Mouse (Mus musculus) testis, adult 2 months (tissue): Measurements from ENCODE around the gene Ccnyl1. TPM values are rescaled to one million over a fixed set of nuclear protein-coding genes. Genes with fewer than 3 reads are reported as not detected.

Experiments
- H3K27ac ChIP-seq: fragments of 200-500 bp; 2 replicates; pipeline ENCODE4 v1.5.1; 2012; ENCODE audit warnings: low read depth, low read length; ENCODE audit not compliant: control insufficient read depth, insufficient read depth
- H3K27me3 ChIP-seq: fragments of 200-500 bp; 2 replicates; pipeline ENCODE4 v1.6.1; 2012; ENCODE audit warnings: mild to moderate bottlenecking, low read length, moderate library complexity; ENCODE audit not compliant: control insufficient read depth, insufficient read depth
- H3K36me3 ChIP-seq: fragments of 200-500 bp; 2 replicates; pipeline ENCODE4 v1.6.1; 2012; ENCODE audit warnings: mild to moderate bottlenecking, low read length; ENCODE audit not compliant: control insufficient read depth, insufficient read depth
- H3K4me1 ChIP-seq: fragments of 200-500 bp; 2 replicates; pipeline ENCODE4 v1.6.1; 2012; ENCODE audit warnings: low read length; ENCODE audit not compliant: control insufficient read depth, insufficient read depth
- H3K4me3 ChIP-seq: fragments of 200-500 bp; 2 replicates; pipeline ENCODE4 v1.5.1; 2012; ENCODE audit warnings: low read depth, mild to moderate bottlenecking, low read length, moderate library complexity, mixed read lengths; ENCODE audit not compliant: control insufficient read depth
- CTCF ChIP-seq: fragments of 200-500 bp; IDR thresholded peaks from 2 replicates; pipeline ENCODE4 v1.5.1; 2012; ENCODE audit warnings: low read depth, mild to moderate bottlenecking, inconsistent platforms, low read length, moderate library complexity; ENCODE audit not compliant: control insufficient read depth, insufficient read depth, insufficient replicate concordance
- POLR2A ChIP-seq: fragments of 200-500 bp; IDR thresholded peaks from 2 replicates; pipeline ENCODE4 v1.6.1; 2012; ENCODE audit warnings: low read depth, mild to moderate bottlenecking, inconsistent platforms, low read length, moderate library complexity; ENCODE audit not compliant: control insufficient read depth
- polyA plus RNA-seq: library from polyadenylated mRNA; depleted of rRNA; stranded (reverse); fragments of >200 nt; gene quantifications from 2 replicates; pipeline ENCODE4 v1.2.3, GENCODE M21; 2012

The Ccnyl1 gene
- polyA plus RNA-seq, 1 experiment, result 202 TPM

GRCm38 (mm10) chr1:64744616-64745015, 54.4 kb downstream of the Ccnyl1 start:
- H3K36me3 ChIP-seq, result no peaks in the 10 kb centered on the region
- H3K4me1 ChIP-seq, result peaks cover 2% of the 10 kb centered on the region; the same call in 1 of the 2 replicates
- H3K27me3 ChIP-seq, result no peaks in the 10 kb centered on the region
- no peak overlapping the region for H3K4me3 ChIP-seq
- no peak overlapping the region for H3K27ac ChIP-seq
- TF ChIP-seq CTCF, result no peak
- TF ChIP-seq POLR2A, result no peak

- H3K27ac ChIP-seq, result no peak overlapping the region
- no peaks in the 10 kb centered on the region for H3K36me3 ChIP-seq
- no peak overlapping the region; the same call in 1 of the 2 replicates for H3K4me3 ChIP-seq
- no peaks in the 10 kb centered on the region; the same call in 1 of the 2 replicates for H3K4me1 ChIP-seq
- TF ChIP-seq CTCF (no peak), POLR2A (no peak)
- no peaks in the 10 kb centered on the region for H3K27me3 ChIP-seq
Measured at GRCm38 (mm10) chr1:64753109-64753508, 62.9 kb downstream of the Ccnyl1 start.

- Histone ChIP-seq H3K4me1 (no peaks in the 10 kb centered on the region; the same call in 1 of the 2 replicates), H3K27me3 (no peaks in the 10 kb centered on the region), H3K4me3 (no peak overlapping the region), H3K27ac (no peak overlapping the region), H3K36me3 (no peaks in the 10 kb centered on the region)
- TF ChIP-seq POLR2A (no peak), CTCF (no peak)
Measured at GRCm38 (mm10) chr1:64753668-64754067, 63.4 kb downstream of the Ccnyl1 start.

DNA sequence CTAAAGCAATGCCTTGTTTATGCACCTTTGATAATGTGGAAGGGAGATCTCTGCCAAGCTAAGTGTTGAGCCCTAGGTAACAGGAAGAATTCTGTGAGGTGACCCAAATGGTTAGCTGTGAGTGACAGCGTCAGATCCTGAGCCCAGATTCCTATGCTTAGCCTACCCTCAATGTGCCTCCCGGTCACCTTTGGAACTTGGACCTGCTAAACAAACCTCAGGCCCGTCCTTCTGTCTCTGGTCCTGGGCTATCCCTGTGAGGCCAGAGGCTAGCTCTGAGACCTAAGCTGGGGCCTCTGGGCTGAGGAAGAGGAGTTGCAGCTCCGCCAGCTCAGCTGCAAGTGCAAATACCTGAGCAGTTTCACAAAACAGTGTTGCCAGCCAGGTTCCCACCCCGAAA, 64.4 kb downstream of the Ccnyl1 start:
- TF ChIP-seq POLR2A, result no peak
- TF ChIP-seq CTCF, result no peak
- Histone ChIP-seq H3K27ac (no peak overlapping the region), H3K27me3 (no peaks in the 10 kb centered on the region), H3K4me1 (no peaks in the 10 kb centered on the region; the same call in 1 of the 2 replicates), H3K36me3 (no peaks in the 10 kb centered on the region), H3K4me3 (no peak overlapping the region)

DNA sequence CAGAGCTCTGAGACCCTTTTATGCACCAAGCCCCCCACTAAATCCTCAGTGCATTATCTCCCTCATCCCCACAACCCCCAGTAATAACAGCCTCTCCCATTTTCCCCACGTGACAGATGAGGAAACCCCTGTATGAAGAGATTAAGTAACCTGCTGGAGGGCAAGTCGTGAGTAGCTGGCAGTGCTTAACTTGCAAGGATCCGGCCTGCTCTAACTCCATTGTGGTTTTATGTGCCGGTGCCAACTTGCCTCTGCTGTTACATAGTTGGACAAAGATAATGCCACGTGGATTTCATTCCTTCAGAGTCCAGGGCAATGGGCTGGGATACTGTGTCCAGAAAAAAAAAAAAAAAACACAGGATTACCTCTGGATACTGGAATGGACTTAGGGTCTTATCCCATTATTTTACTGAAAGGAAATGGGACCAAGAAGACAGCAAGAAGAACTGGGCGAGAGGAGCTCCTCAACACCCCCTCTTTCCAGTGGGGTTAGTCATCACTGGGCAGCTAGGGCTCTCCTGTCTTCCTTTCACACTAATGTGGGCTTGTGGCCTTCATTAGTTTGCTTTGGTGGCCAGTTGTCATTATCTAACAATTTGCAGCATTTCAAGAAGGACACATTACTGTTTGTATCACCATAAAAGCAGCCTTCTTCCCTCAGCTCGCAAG, 65.8 kb downstream of the Ccnyl1 start:
- Histone ChIP-seq H3K27me3 (no peaks in the 10 kb centered on the region), H3K4me1 (no peaks in the 10 kb centered on the region; the same call in 1 of the 2 replicates), H3K36me3 (no peaks in the 10 kb centered on the region), H3K27ac (no peak overlapping the region), H3K4me3 (no peak overlapping the region)
- TF ChIP-seq CTCF, result no peak
- no peak for TF ChIP-seq POLR2A

DNA sequence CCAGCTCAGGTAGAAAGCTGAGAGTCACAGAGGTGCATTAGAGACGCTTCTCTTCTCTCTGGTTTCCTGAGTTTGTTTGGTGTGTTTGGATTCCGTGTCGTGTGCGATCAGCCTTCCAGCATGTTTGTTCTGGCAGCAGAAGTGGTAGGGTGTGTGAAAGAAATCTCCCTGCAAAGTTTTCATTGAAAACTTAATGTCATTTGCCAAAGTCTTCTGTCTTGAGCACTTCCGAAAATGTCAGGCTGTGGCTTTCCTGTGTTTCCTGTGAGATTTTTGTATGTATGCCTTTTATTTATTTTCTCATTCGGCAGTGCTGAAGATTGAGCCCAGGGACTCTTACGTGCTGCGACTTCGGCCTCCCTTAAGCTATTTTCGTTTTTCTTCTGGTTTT, 66.4 kb downstream of the Ccnyl1 start:
- H3K27me3 ChIP-seq, result no peaks in the 10 kb centered on the region
- H3K27ac ChIP-seq, result no peak overlapping the region
- TF ChIP-seq CTCF (no peak), POLR2A (no peak)
- no peak overlapping the region for H3K4me3 ChIP-seq
- H3K4me1 ChIP-seq, result no peaks in the 10 kb centered on the region; the same call in 1 of the 2 replicates
- no peaks in the 10 kb centered on the region for H3K36me3 ChIP-seq

GRCm38 (mm10) chr1:64757254-64757653, 67.0 kb downstream of the Ccnyl1 start:
- Histone ChIP-seq H3K27me3 (no peaks in the 10 kb centered on the region), H3K36me3 (no peaks in the 10 kb centered on the region), H3K27ac (no peak overlapping the region), H3K4me1 (no peaks in the 10 kb centered on the region; the same call in 1 of the 2 replicates), H3K4me3 (no peak overlapping the region)
- TF ChIP-seq POLR2A (no peak), CTCF (no peak)

GRCm38 (mm10) chr1:64757766-64758165, 67.5 kb downstream of the Ccnyl1 start:
- H3K4me1 ChIP-seq, result no peaks in the 10 kb centered on the region; the same call in 1 of the 2 replicates
- H3K27me3 ChIP-seq, result no peaks in the 10 kb centered on the region
- H3K36me3 ChIP-seq, result no peaks in the 10 kb centered on the region
- no peak overlapping the region for H3K4me3 ChIP-seq
- TF ChIP-seq POLR2A (no peak), CTCF (no peak)
- no peak overlapping the region for H3K27ac ChIP-seq
